Mouse (Mus musculus) midbrain, embryonic 11.5 days (tissue): ENCODE measurements around the gene Gm17174. TPM values are rescaled to one million over a fixed set of nuclear protein-coding genes. Genes with fewer than 3 reads are reported as not detected.
"Not testable (repeated sequence)": the region's sequence is repeated elsewhere in the genome, so short reads cannot be mapped to it uniquely, and the experiment has no call there.

Experiments
- ATAC-seq: fragments of 200-750 bp; cut with Nextera tagmentation; 2 replicates; pipeline ENCODE4 v1.8.0; 2017; ENCODE audit warnings: moderate TSS enrichment, moderate library complexity; ENCODE audit not compliant: low FRiP score
- DNase-seq: peaks from one replicate; pipeline ENCODE4 v3.0.0; 2015; ENCODE audit warnings: low spot score; ENCODE audit errors: missing footprints
- H3K27ac ChIP-seq: fragments of 300-500 bp; sonication (generic); 2 replicates; pipeline ENCODE4 v1.5.1; 2014; ENCODE audit warnings: low read depth, low read length
- H3K27me3 ChIP-seq: fragments of 300-500 bp; sonication (generic); 2 replicates; pipeline ENCODE4 v1.6.1; 2014; ENCODE audit warnings: mild to moderate bottlenecking, low read length, moderate library complexity, mixed read lengths; ENCODE audit not compliant: control insufficient read depth, insufficient read depth
- H3K36me3 ChIP-seq: fragments of 300-500 bp; sonication (generic); 2 replicates; pipeline ENCODE4 v1.6.1; 2014; ENCODE audit warnings: mild to moderate bottlenecking, low read length, moderate library complexity, mixed read lengths; ENCODE audit not compliant: control insufficient read depth, insufficient read depth
- H3K4me1 ChIP-seq: fragments of 300-500 bp; sonication (generic); 2 replicates; pipeline ENCODE4 v1.6.1; 2014; ENCODE audit warnings: low read length; ENCODE audit not compliant: control insufficient read depth, insufficient read depth
- H3K4me2 ChIP-seq: fragments of 300-500 bp; sonication (generic); 2 replicates; pipeline ENCODE4 v1.6.1; 2014; ENCODE audit warnings: mild to moderate bottlenecking, moderate library complexity
- H3K4me3 ChIP-seq: fragments of 300-500 bp; sonication (generic); 2 replicates; pipeline ENCODE4 v1.5.1; 2014; ENCODE audit warnings: low read depth, low read length
- H3K9ac ChIP-seq: fragments of 300-500 bp; sonication (generic); 2 replicates; pipeline ENCODE4 v1.6.1; 2014; ENCODE audit warnings: low read length
- H3K9me3 ChIP-seq: fragments of 300-500 bp; sonication (generic); 2 replicates; pipeline ENCODE4 v1.6.1; 2016; ENCODE audit warnings: low read length; ENCODE audit not compliant: control insufficient read depth
- WGBS: fragments of 180-500 bp; shearing (Covaris S2); extraction: QIAGEN DNeasy Blood & Tissue Kit; methylation state at CpG from one replicate; pipeline ENCODE4 v1.1.7; 2014; 5-methylcytosine and 5-hydroxymethylcytosine counted together
- polyA plus RNA-seq: library from polyadenylated mRNA; unstranded; fragments of >200 nt; fragmentation: Nextera tagmentation; extraction: Ambion mirVana; gene quantifications from 2 replicates; pipeline ENCODE4 v1.2.1, GENCODE M21; 2014

The Gm17174 gene
- not detected in 2 replicates for polyA plus RNA-seq

GRCm38 (mm10) chr14:51592039-51592438 lies at the start of gene Gm17174:
Gm17174 (minus strand) TSS chr14:51592139.
- H3K27me3 ChIP-seq, H3K36me3 ChIP-seq, H3K9me3 ChIP-seq, H3K4me3 ChIP-seq, ATAC-seq, H3K4me2 ChIP-seq, H3K27ac ChIP-seq, DNase-seq, H3K9ac ChIP-seq, H3K4me1 ChIP-seq: not testable (repeated sequence)
- 96% methylated on average over 4 of the region's 4 CpGs for WGBS

GRCm38 (mm10) chr14:51635566-51635965 lies 43.6 kb upstream of the Gm17174 start, which contains the start of gene Gm4181:
Gm4181 (minus strand) TSS chr14:51635666.
- not testable (repeated sequence) for H3K27me3 ChIP-seq, H3K4me3 ChIP-seq, DNase-seq, H3K9me3 ChIP-seq, H3K36me3 ChIP-seq, H3K4me1 ChIP-seq, H3K9ac ChIP-seq, H3K27ac ChIP-seq, ATAC-seq, H3K4me2 ChIP-seq
- WGBS, result 81% methylated on average over 1 of the region's 1 CpGs

GRCm38 (mm10) chr14:51632426-51632825 lies 40.5 kb upstream of the Gm17174 start:
- not testable (repeated sequence) for DNase-seq

DNA sequence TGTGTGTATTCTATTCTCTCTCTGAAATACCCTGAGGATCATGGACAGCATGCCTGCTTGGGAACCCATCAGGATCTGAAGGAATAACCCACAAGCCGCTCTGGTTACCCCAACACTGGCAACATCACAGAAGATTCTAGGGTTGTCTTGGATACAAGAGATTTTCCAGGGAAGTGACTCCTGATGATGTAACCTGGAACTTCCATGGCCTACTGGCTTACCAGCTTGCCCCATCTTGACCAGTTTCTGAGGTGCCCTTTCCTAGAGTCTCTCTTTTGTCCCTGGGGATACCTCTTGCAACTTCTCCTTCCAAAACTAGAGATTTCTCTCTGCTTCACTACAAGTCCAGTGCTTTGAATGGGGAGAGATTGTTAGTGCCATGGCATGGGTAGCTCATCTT lies 19.3 kb upstream of the Gm17174 start, which contains the start of gene Gm17078:
Gene Gm17078, minus strand, starts transcription at position 101 of the 400 bp plus-strand sequence.
- DNase-seq, result no peak
- H3K9me3 ChIP-seq, result no peaks in the 10 kb centered on the region
- 78% methylated on average over 1 of the region's 1 CpGs for WGBS
- H3K27me3 ChIP-seq, result no peaks in the 10 kb centered on the region
- H3K4me3 ChIP-seq, result no peak within 1 kb of the TSS
- H3K9ac ChIP-seq, result no peak within 1 kb of the TSS
- no peaks in the 10 kb centered on the region for H3K4me1 ChIP-seq
- ATAC-seq, result no peak
- no peaks in the 10 kb centered on the region for H3K36me3 ChIP-seq
- H3K4me2 ChIP-seq, result no peak within 1 kb of the TSS
- no peak within 1 kb of the TSS for H3K27ac ChIP-seq

More at GRCm38 (mm10) chr14:51632426-51632825, 40.5 kb upstream of the Gm17174 start:
- ATAC-seq, H3K9me3 ChIP-seq, H3K27ac ChIP-seq, H3K4me3 ChIP-seq, H3K9ac ChIP-seq, H3K27me3 ChIP-seq, H3K4me1 ChIP-seq, H3K36me3 ChIP-seq, H3K4me2 ChIP-seq: not testable (repeated sequence)
- WGBS, result 96% methylated on average over 1 of the region's 1 CpGs

- not testable (repeated sequence) for H3K4me3 ChIP-seq, H3K27me3 ChIP-seq, H3K4me2 ChIP-seq, H3K27ac ChIP-seq, H3K4me1 ChIP-seq, H3K36me3 ChIP-seq, ATAC-seq, H3K9me3 ChIP-seq, DNase-seq, H3K9ac ChIP-seq
- 89% methylated on average over 2 of the region's 2 CpGs for WGBS
Observed at GRCm38 (mm10) chr14:51573963-51574362, 18.0 kb downstream of the Gm17174 start, which contains the start of gene Gm17175. Gm17175 (minus strand) TSS chr14:51574063.

- no peaks in the 10 kb centered on the region for H3K9me3 ChIP-seq
- no peak within 1 kb of the TSS for H3K9ac ChIP-seq
- no peaks in the 10 kb centered on the region for H3K36me3 ChIP-seq
- H3K27ac ChIP-seq, result no peak within 1 kb of the TSS
- no peak within 1 kb of the TSS for H3K4me2 ChIP-seq
- no peaks in the 10 kb centered on the region for H3K4me1 ChIP-seq
- DNase-seq, result no peak
- ATAC-seq, result no peak
- H3K4me3 ChIP-seq, result no peak within 1 kb of the TSS
- H3K27me3 ChIP-seq, result no peaks in the 10 kb centered on the region
- 89% methylated on average over 4 of the region's 4 CpGs for WGBS
Observed at GRCm38 (mm10) chr14:51552490-51552889, 39.4 kb downstream of the Gm17174 start, which contains the start of gene Gm5622. Gm5622 (plus strand) TSS chr14:51552790.

Other genes with a start within 250 kb of the Gm17174 start
- not detected in 2 replicates for gene Gm7247, start 230.4 kb downstream of the Gm17174 start, polyA plus RNA-seq
- not detected in 2 replicates for gene Vmn2r88, start 181.3 kb downstream of the Gm17174 start, polyA plus RNA-seq
- not detected in 2 replicates for gene Vmn2r89, start 140.3 kb downstream of the Gm17174 start, polyA plus RNA-seq
- not detected in 2 replicates for gene Gm5622, start 39.3 kb downstream of the Gm17174 start, polyA plus RNA-seq
- gene Gm17175, start 18.1 kb downstream of the Gm17174 start, polyA plus RNA-seq, result not detected in 2 replicates
- gene Gm17078, start 19.2 kb upstream of the Gm17174 start, polyA plus RNA-seq, result not detected in 2 replicates
- not detected in 2 replicates for gene Gm4181, start 43.5 kb upstream of the Gm17174 start, polyA plus RNA-seq
- not detected in 2 replicates for gene Gm17079, start 103.3 kb upstream of the Gm17174 start, polyA plus RNA-seq
- not detected in 2 replicates for gene Gm5800, start 125.0 kb upstream of the Gm17174 start, polyA plus RNA-seq
- gene Ang4, start 181.5 kb upstream of the Gm17174 start, polyA plus RNA-seq, result not detected in 2 replicates
- not detected in 2 replicates for gene AY358078, start 207.9 kb upstream of the Gm17174 start, polyA plus RNA-seq